In the genomic region with DNA sequence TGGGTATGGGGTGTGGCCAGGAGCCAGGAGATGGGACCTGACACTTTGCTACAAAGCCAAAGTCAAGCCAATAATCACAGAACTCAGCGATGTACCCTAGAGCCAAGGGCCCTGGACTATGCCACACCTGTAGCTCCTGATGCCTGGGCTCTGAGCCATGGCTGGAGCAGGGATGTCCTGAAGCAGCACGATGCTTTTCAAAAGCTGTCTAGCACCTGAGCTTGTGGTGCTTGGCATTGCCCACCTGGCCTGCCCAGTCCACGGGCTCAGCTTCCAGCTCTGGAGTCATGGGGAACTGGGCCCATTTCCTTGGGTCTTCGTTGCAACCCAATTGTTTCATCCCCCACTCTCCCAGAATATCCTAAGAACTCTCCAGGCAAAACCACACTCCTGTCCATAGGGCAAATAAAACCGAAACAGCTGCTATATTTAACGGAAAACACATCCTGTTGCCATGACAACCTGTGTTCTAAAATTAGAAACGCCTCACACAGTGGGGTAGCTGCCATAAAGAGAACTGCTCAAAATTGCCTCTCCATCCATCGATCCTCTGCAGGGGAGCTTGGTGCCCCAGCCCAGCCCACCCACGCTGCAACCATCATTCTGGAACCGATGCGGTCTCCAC, we compare ENCODE assay signal across 8 mouse cellular contexts.
DNase-seq lines count a peak whose midpoint lies in the region; ATAC-seq lines count a peak whose summit lies in the region.

No protein-coding gene starts in this region.

- ATAC-seq in inflammation-experienced regulatory T-cells, adult 6 months: peak; percentile 70

- peak; percentile 17 to 27 for DNase-seq in cerebellum, postnatal 25 days
- no peak for DNase-seq in cerebellum, adult 9-11 months
- peak; percentile 68 for DNase-seq in right cerebral cortex, adult 18-20 months
- no peak for DNase-seq in right cerebral cortex, postnatal 4 days
- DNase-seq in mesoderm, embryonic 11.5 days (ENCODE audit: low read depth, low spot score): peak; percentile 66
- DNase-seq in adrenal gland, adult 2 months: no peak
- no peak for DNase-seq in urinary bladder, postnatal 4 days (ENCODE audit: low spot score in 2 of 2)

Comparison
In these comparisons a context has a peak if more than half of its experiments do, and no peak if none do; other contexts are left out.
1. DNase-seq: peak in cerebellum, postnatal 25 days (2 of 2), right cerebral cortex, adult 18-20 months (single experiment) and mesoderm, embryonic 11.5 days (single experiment); none in cerebellum, adult 9-11 months (single experiment), right cerebral cortex, postnatal 4 days (single experiment), adrenal gland, adult 2 months (single experiment) and urinary bladder, postnatal 4 days (0 of 2).